Comparison of ENCODE assay signal across 19 mouse cellular contexts in genomic region chr2:70006492-70006891, GRCm38 (mm10). TPM values are rescaled to one million over a fixed set of nuclear protein-coding genes. Genes with fewer than 3 reads are reported as not detected.
"Had no signal": no experiment of that assay in that cellular context is flagged by ENCODE, and none has a peak within 500 bp of the region (broad histone marks: within the 10 kb centered on the region; RNA-seq: fewer than 3 reads in every experiment).

No protein-coding gene starts in this region.

- H3K9ac ChIP-seq: liver, postnatal 0 days; lung, embryonic 15.5 days; midbrain, embryonic 13.5 days; midbrain, embryonic 15.5 days; neural tube, embryonic 12.5 days had no signal

- H3K4me1 ChIP-seq: lung, embryonic 15.5 days; midbrain, embryonic 13.5 days; midbrain, embryonic 15.5 days; neural tube, embryonic 12.5 days had no signal

- H3K27me3 ChIP-seq: lung, embryonic 15.5 days; midbrain, embryonic 13.5 days; midbrain, embryonic 15.5 days; neural tube, embryonic 12.5 days had no signal

- ATAC-seq: liver, postnatal 0 days; lung, postnatal 0 days; midbrain, embryonic 13.5 days; midbrain, embryonic 15.5 days had no signal

- H3K9me3 ChIP-seq: lung, embryonic 15.5 days; midbrain, embryonic 13.5 days; midbrain, embryonic 15.5 days; neural tube, embryonic 12.5 days had no signal

- H3K4me3 ChIP-seq: lung, embryonic 15.5 days; midbrain, embryonic 13.5 days; midbrain, embryonic 15.5 days; neural tube, embryonic 12.5 days had no signal

- H3K27ac ChIP-seq: lung, embryonic 15.5 days; midbrain, embryonic 13.5 days; midbrain, embryonic 15.5 days; neural tube, embryonic 12.5 days had no signal

- DNase-seq: liver, postnatal 0 days; lung, adult 2 months; lung, postnatal 14 days; lung, postnatal 4 days; retina, postnatal 1 day; right cerebral cortex, adult 18-20 months; right cerebral cortex, postnatal 25 days; right cerebral cortex, postnatal 4 days; spleen, adult 18-20 months; thymus, adult 18-20 months; thymus, postnatal 14 days; thymus, postnatal 36 days had no signal

- H3K4me2 ChIP-seq: lung, embryonic 15.5 days; midbrain, embryonic 11.5 days; midbrain, embryonic 13.5 days; midbrain, embryonic 15.5 days; neural tube, embryonic 12.5 days had no signal

RNA-seq across cellular contexts. Expression of gene Myo3b, which starts 32.4 kb away (rescaled TPM):
- polyA plus RNA-seq: liver, postnatal 0 days; midbrain, embryonic 11.5 days; small intestine, adult 2 months had no signal
